Mouse (Mus musculus) G1E (cell line): Measurements from ENCODE around the gene Rsph3b.
"Not testable (repeated sequence)": the region's sequence is repeated elsewhere in the genome, so short reads cannot be mapped to it uniquely, and the experiment has no call there.

Source experiments
- CTCF ChIP-seq: IDR thresholded peaks from 2 replicates; pipeline ENCODE4 v1.5.1; 2012; ENCODE audit warnings: low read depth, low read length, inconsistent platforms, mixed read lengths
- GATA1 ChIP-seq: IDR thresholded peaks from 2 replicates; pipeline ENCODE4 v1.6.1; 2012; ENCODE audit warnings: borderline replicate concordance, low read length, inconsistent platforms, mixed read lengths
- POLR2AphosphoS5 ChIP-seq: IDR thresholded peaks from 2 replicates; pipeline ENCODE4 v1.6.1; 2012; ENCODE audit warnings: low read depth, low read length, inconsistent platforms; ENCODE audit not compliant: insufficient replicate concordance

DNA sequence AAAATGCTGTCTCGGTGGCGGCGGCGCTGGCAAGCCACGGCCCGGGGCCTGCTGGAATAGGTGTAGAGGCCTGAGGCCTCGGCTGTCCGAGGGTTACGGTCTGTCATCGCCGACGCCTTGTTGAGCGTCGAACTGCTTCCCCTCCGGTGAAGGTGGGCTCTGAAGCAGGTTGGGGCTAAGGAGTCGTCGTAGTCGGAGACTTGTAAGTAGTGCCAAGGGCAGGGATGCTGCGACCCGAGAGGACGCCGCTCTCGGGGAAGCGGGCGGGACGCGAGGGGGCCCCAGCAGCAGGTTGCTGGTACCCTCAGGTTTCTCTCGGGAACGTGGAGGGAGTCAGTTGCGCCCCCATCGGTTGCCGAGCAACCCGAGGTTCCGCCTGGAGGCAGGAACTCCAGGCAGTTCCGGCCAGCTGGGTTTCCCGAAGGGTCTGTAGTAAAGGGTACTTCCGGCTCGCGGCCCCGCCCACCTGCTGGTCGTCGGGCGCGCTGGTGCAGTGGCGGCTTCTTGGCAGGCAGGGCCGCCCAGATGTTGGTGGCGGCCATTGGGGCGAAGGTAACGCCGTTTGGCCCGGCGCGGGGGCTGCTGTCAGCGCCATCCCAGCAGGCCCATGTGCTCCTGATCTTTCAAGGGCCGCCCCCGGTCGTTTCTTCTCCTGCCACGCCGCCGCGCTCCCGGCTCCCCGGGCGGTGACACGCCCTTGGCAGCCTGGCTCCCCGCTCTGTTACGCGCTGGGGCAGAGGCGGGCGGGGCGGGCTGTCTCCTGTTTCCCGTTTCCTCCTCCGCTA, at the start of gene Rsph3b:
- not testable (repeated sequence) for TF ChIP-seq CTCF, POLR2AphosphoS5, GATA1
